Mouse (Mus musculus): ENCODE measurements around the gene Fam149a. TPM values are rescaled to one million over a fixed set of nuclear protein-coding genes. Genes with fewer than 3 reads are reported as not detected.
"Not testable (repeated sequence)": the region's sequence is repeated elsewhere in the genome, so short reads cannot be mapped to it uniquely, and the experiment has no call there.

Gene Fam149a
- polyA plus RNA-seq, 1 experiment = 8.5 TPM

GRCm38 (mm10) chr8:45332685-45333409 is 49.2 kb downstream of the Fam149a start, which contains the start of gene Cyp4v3:
TSS of gene Cyp4v3 (minus strand) at chr8:45333216.
- no peak for DNase-seq (ENCODE audit: low read depth)

- DNase-seq (ENCODE audit: low read depth) = no peak
These were observed 51.2 kb downstream of the Fam149a start for GRCm38 (mm10) chr8:45330856-45331255.

- DNase-seq (ENCODE audit: low read depth) = no peak
These were observed 52.7 kb downstream of the Fam149a start for GRCm38 (mm10) chr8:45329206-45329980.

GRCm38 (mm10) chr8:45327076-45327475 is 55.0 kb downstream of the Fam149a start:
- not testable (repeated sequence) for DNase-seq (ENCODE audit: low read depth)

- no peak for DNase-seq (ENCODE audit: low read depth)
These were observed 57.9 kb downstream of the Fam149a start for GRCm38 (mm10) chr8:45324151-45324550.

GRCm38 (mm10) chr8:45321365-45321764 is 60.7 kb downstream of the Fam149a start:
- DNase-seq (ENCODE audit: low read depth) = no peak

- DNase-seq (ENCODE audit: low read depth) = no peak
These were observed 61.2 kb downstream of the Fam149a start for GRCm38 (mm10) chr8:45320930-45321329.

- DNase-seq (ENCODE audit: low read depth) = no peak
These were observed 71.1 kb downstream of the Fam149a start for GRCm38 (mm10) chr8:45310967-45311366.

GRCm38 (mm10) chr8:45308366-45308765 is 73.7 kb downstream of the Fam149a start, which contains the start of gene Gm45753:
TSS of gene Gm45753 (minus strand) at chr8:45308466.
- no peak for DNase-seq (ENCODE audit: low read depth)

- no peak for DNase-seq (ENCODE audit: low read depth)
These were observed 76.6 kb downstream of the Fam149a start for GRCm38 (mm10) chr8:45305479-45305878.

- no peak for DNase-seq (ENCODE audit: low read depth)
These were observed 77.7 kb downstream of the Fam149a start for GRCm38 (mm10) chr8:45304354-45304753.

- DNase-seq (ENCODE audit: low read depth) = no peak
These were observed 79.7 kb downstream of the Fam149a start for GRCm38 (mm10) chr8:45302390-45302789.

- no peak for DNase-seq (ENCODE audit: low read depth)
These were observed 86.8 kb downstream of the Fam149a start for GRCm38 (mm10) chr8:45295276-45295675.

GRCm38 (mm10) chr8:45294687-45295086 is 87.4 kb downstream of the Fam149a start, which contains the start of gene Klkb1:
TSS of gene Klkb1 (minus strand) at chr8:45294859.
- no peak for DNase-seq (ENCODE audit: low read depth)

- DNase-seq (ENCODE audit: low read depth) = no peak
These were observed 90.3 kb downstream of the Fam149a start for GRCm38 (mm10) chr8:45291790-45292189.

Other genes with a start within 250 kb of the Fam149a start
- gene F11, start 120.3 kb downstream of the Fam149a start, polyA plus RNA-seq (2012; rRNA removed) = not detected in 2 replicates
- 0.45 and 0.46 TPM in 2 replicates for gene Klkb1, start 87.4 kb downstream of the Fam149a start, polyA plus RNA-seq (2012; rRNA removed)
- gene Gm45753, start 73.8 kb downstream of the Fam149a start, polyA plus RNA-seq (2012; rRNA removed) = 0.28 and 0.58 TPM in 2 replicates
- 7.1 and 11.0 TPM in 2 replicates for gene Cyp4v3, start 49.1 kb downstream of the Fam149a start, polyA plus RNA-seq (2012; rRNA removed)
- gene Tlr3, start 28.8 kb upstream of the Fam149a start, polyA plus RNA-seq (2012; rRNA removed) = 6.1 and 6.2 TPM in 2 replicates
- 62.7 and 66.3 TPM in 2 replicates for gene Sorbs2, start 125.5 kb upstream of the Fam149a start, polyA plus RNA-seq (2012; rRNA removed)

Measured in gonadal fat pad, adult 2 months (tissue).